Mouse (Mus musculus) MN1 (cell line): ENCODE data around the gene Ptgfr.

Source experiments
- DNase-seq: peaks from one replicate; pipeline ENCODE4 v3.0.0-alpha.2; 2016; ENCODE audit warnings: low spot score

Gene Ptgfr

GRCm38 (mm10) chr3:151836871-151837680 is at the start of gene Ptgfr:
TSS of gene Ptgfr (minus strand) at chr3:151837630.
- peak; percentile 41 for DNase-seq

DNA sequence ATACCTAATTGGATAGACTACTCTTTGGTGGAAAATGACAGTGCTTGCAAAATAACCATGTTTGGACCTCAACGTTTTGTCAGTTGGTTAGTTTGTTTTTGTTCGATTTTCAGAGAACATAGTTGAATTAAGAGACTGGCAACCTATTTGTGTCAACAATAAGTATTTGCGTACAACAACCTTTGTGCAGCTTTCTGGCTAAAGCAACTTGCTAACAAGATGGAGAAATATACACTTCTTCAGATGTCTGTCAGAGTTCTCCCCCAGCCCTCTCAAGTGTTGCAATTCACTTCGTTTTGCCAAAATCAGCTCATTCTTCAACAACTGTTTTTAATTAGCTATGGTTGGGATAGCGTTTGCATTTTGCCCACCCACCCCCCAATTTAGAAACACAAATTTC is 46.5 kb upstream of the Ptgfr start:
- no peak for DNase-seq

DNA sequence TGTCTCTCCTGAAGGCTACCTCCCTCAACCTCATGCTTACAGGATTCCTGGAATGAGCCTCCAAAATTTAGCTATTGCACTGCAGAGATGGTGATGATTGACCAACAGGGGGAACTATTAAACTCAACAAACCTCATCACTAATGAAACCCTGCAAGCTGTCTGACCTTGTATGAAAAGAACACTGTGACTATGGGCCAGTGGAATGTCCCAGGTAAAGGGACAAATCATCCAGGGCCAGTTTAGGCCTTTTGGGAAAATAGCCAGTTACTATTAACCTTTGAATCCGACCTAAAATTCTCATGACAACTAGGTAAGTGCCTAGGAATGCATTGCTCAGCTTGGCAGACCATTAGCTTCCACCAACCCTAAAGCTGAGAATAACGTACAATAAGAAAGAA is 42.6 kb upstream of the Ptgfr start:
- DNase-seq: no peak

DNA sequence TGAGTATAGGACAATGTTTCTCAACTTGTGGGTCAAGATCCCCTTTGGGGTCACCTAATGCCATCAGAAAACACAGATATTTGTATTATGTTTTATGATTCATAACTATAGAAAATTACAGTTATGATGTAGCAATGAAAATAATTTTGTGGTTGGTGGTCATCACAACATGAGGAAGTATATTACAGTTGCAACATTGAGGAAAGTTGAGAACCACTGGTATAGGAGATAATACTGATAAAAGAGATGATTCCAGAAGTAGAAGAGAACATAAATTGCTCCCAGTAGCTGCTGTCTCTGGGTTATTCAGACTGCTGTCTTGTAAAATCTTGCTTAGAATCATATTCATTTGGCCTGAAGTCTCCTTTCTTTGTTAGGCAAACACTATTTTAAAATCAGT is 31.5 kb upstream of the Ptgfr start:
- DNase-seq: no peak

- no peak for DNase-seq
Observed at GRCm38 (mm10) chr3:151851344-151851743, 13.9 kb upstream of the Ptgfr start.

- no peak for DNase-seq
Observed at GRCm38 (mm10) chr3:151850621-151851020, 13.2 kb upstream of the Ptgfr start.

GRCm38 (mm10) chr3:151846292-151846691 is 8.9 kb upstream of the Ptgfr start:
- DNase-seq: no peak

DNA sequence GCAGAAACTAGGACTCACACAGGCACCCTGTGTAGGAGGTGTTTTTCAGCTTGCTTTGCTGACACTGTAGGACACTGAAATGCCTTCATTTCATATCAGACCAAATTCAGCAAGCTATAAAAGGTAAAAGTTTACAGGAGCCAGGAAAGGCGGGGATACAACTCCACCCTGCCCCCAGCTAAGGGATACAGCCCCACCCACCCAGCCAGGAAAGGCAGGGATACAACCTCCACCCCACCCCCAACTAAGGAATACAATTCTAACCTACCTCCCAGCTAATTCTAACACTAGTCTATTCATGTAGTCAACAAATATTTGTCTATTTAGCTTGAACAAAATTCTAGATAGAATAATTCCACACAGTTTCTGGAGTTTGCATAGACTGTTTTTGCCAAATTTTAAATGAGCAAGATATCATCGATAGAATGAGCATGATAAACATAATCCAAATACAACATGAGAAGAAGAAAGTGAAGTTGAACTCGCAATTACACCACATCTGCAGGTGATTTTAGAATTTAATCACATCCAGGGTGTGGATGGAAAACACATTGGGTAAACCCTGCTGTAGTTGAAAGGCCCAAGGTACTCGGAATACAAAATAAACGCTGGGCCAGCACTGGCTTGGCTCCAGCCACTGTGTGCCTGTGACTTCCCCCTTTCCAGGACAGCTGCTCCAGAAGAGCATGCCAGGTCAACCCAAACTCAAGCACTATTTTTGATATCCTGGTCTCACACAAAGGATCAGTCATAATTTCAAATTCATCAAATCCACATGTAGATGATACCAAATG is 7.1 kb upstream of the Ptgfr start:
- DNase-seq: no peak

- DNase-seq: no peak
Observed at GRCm38 (mm10) chr3:151840688-151841087, 3.3 kb upstream of the Ptgfr start.

DNA sequence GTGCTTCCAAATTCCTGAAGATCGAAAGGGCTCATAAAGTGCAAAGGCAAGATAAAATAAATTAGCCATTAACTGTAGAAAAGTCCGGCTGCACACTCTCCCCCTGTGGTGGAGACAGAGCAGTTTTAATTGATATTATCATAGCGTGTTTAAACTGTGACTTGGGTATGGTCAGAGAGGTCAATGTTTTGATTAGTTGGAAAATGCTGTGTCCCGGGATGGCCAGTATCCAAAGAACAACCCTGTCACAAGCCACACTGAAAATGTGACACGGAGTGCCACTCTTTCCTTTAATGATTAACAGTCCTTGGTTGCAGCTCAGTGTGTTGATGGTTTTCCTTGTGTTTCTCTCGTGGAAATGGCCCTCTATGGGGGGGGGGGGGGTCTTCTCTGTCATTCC is 942 bp upstream of the Ptgfr start:
- no peak for DNase-seq

GRCm38 (mm10) chr3:151837749-151838148 is 319 bp upstream of the Ptgfr start:
- no peak for DNase-seq

DNA sequence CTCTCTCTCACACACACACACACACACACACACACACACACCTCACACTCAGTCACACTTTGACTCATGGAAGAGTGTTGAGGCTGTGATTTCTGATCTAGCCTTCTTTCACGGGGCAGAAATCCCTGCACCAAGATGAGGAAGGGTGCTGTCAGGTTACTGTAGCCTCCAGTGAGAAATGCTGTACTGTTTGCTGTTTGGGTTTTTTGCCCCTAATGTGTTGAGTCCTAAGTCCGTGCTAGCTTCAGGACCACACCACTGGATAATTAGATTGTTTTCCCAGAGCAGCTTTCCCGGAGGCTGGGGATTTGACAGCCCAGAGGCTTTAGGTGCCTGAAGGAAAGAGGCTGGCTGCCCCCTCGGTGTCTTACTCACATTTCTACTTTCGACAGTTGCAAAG is 979 bp downstream of the Ptgfr start:
- no peak for DNase-seq

DNA sequence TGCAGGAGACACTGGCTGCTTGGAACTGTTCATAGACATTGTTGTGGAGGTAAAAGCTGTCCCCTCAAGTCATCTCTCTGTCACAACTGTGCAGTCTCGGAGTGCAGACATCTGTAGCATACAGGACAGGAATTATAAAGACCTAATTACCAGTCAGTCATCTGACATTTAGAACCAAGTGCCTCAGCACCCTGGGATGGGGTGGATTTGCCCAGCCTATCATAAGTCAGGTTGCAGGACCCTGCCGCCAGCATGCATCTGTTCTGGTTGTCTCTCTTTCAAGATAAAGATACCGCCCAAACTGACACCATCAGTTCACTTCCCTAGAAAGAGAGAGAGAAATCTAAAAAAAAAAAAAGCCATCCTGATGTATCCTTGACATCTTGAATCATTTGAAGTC is 1.6 kb downstream of the Ptgfr start:
- no peak for DNase-seq

DNA sequence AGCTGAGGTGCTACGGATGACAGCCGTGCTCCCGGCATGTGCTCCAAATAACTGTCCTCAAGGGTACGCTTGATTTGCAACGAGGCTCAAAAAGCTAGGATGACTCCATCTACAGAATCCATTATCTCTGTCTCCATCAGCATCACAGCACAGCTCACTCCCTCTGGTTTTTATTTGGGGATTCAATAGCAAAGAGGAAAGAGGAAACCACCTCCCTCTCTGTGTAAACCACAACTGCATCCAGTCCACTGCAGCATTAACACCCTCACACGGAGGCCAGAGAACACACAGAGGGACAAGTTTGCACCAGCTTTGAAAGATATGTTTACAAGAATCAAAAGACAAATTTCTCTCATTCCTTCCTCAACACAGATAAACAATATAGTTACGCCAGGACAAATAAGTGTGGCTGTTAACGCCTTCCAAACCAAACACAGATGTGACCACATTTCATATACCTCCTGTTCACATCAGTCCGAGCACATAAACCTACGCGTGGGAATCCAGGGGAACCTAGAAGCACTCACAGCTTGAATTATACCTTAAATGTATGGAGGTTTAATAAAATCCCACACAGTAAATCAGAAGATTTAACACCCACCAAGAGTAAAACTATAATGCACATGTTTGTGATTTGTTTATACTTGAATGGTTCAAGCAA is 9.3 kb downstream of the Ptgfr start:
- no peak for DNase-seq

GRCm38 (mm10) chr3:151819811-151820210 is 17.6 kb downstream of the Ptgfr start:
- DNase-seq: no peak

GRCm38 (mm10) chr3:151818265-151818664 is 19.2 kb downstream of the Ptgfr start:
- no peak for DNase-seq

- no peak for DNase-seq
Observed at GRCm38 (mm10) chr3:151808613-151809012, 28.8 kb downstream of the Ptgfr start.

- no peak for DNase-seq
Observed at GRCm38 (mm10) chr3:151788622-151789021, 48.8 kb downstream of the Ptgfr start.

DNA sequence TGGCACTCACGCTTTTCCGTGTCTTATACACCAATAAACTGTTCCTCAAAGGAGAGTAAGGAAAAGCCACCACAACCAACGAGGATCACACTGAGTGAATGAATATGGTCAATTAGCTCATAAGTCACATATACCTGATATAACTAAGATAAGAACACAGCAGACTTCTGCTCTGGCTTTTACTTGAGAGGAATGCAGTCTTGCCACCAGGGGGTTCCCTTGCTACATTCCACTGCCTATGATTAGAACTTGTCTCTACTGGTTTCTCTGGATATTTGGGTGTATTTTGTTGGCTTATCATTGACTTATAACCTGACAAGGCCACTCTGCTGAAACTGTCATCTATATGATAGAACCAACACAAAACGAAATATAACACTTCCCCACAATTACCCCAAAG is 62.3 kb downstream of the Ptgfr start:
- DNase-seq: peak; percentile 10

- DNase-seq: peak; percentile 33
Observed at GRCm38 (mm10) chr3:151771074-151771473, 66.4 kb downstream of the Ptgfr start.

DNA sequence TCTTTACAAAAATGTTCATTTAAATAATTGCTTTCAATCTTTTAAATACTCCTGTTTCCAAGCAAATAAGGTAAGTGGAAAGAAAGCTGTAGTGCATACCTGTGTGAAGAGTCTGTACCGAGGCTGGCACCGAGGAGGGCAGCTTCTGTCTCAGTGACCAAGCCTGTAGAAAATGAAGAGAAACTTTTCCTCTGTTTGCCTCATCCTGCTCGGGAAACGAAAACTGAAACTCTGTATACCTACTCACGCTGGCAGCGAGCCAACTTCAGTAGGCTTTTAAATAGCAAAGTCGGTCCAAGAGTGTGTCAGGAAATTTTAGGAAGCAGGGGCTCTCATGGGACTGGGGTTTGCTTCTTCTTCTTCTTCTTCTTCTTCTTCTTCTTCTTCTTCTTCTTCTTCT is 87.7 kb downstream of the Ptgfr start, which contains the start of gene Ifi44:
TSS of gene Ifi44 (minus strand) at position 224 of the 400 bp plus-strand sequence.
- no peak for DNase-seq

DNA sequence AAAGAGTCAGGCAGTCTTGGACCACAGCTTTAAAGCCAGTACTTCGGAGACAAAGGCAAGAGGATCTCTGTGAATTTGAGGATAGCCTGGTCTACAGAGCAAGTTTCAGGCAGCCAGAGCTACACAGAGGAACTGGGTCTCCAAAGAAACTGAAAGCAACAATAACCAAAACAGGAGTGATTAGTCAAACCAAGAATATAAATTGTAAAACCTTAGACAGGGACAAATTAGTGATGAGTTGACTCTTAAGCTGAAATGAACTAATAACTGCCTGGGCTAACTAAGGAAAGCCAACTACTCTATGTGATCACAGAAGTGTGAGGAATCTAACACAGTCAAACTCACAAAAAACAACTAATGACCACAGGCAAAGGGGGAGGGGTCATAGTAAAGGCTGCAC is 88.9 kb downstream of the Ptgfr start:
- DNase-seq: no peak
